Mouse (Mus musculus) intestine, embryonic 16.5 days (tissue): ENCODE data around the gene E2f2. TPM values are rescaled to one million over a fixed set of nuclear protein-coding genes. Genes with fewer than 3 reads are reported as not detected.

Source experiments
- ATAC-seq: fragments of 200-750 bp; cut with Nextera tagmentation; 2 replicates; pipeline ENCODE4 v1.8.0; 2017; ENCODE audit warnings: moderate TSS enrichment, moderate library complexity
- H3K27ac ChIP-seq: fragments of 300-500 bp; sonication (generic); 2 replicates; pipeline ENCODE4 v1.5.1; 2014; ENCODE audit warnings: mild to moderate bottlenecking, low read length
- H3K27me3 ChIP-seq: fragments of 300-500 bp; sonication (generic); replicated peaks from 2 replicates; pipeline ENCODE4 v1.6.1; 2014; ENCODE audit warnings: low read length, control low read depth, mixed read lengths; ENCODE audit not compliant: control insufficient read depth, insufficient read depth
- H3K36me3 ChIP-seq: fragments of 300-500 bp; sonication (generic); 2 replicates; pipeline ENCODE4 v1.6.1; 2014; ENCODE audit warnings: low read length, control low read depth; ENCODE audit not compliant: control insufficient read depth, insufficient read depth
- H3K4me1 ChIP-seq: fragments of 300-500 bp; sonication (generic); 2 replicates; pipeline ENCODE4 v1.6.1; 2014; ENCODE audit warnings: low read length, control low read depth, mixed read lengths; ENCODE audit not compliant: control insufficient read depth, insufficient read depth
- H3K4me2 ChIP-seq: fragments of 300-500 bp; sonication (generic); 2 replicates; pipeline ENCODE4 v1.6.1; 2014; ENCODE audit warnings: low read depth, low read length, control low read depth
- H3K4me3 ChIP-seq: fragments of 300-500 bp; sonication (generic); 2 replicates; pipeline ENCODE4 v1.5.1; 2014; ENCODE audit warnings: mild to moderate bottlenecking, low read length
- H3K9ac ChIP-seq: fragments of 300-500 bp; sonication (generic); 2 replicates; pipeline ENCODE4 v1.6.1; 2014; ENCODE audit warnings: low read depth, low read length
- H3K9me3 ChIP-seq: fragments of 300-500 bp; sonication (generic); 2 replicates; pipeline ENCODE4 v1.6.1; 2016; ENCODE audit warnings: low read length, control low read depth; ENCODE audit not compliant: control insufficient read depth
- WGBS: fragments of 180-500 bp; shearing (Covaris S2); extraction: QIAGEN DNeasy Blood & Tissue Kit; methylation state at CpG from one replicate; pipeline ENCODE4 v1.1.7; 2014; 5-methylcytosine and 5-hydroxymethylcytosine counted together
- polyA plus RNA-seq: library from polyadenylated mRNA; unstranded; fragments of >200 nt; fragmentation: Nextera tagmentation; extraction: Ambion mirVana; gene quantifications from 2 replicates; pipeline ENCODE4 v1.2.1, GENCODE M21; 2015

The E2f2 gene
- polyA plus RNA-seq, 1 experiment from 2014 or later = 9.3 TPM

GRCm38 (mm10) chr4:136179456-136179855 is 7.3 kb downstream of the E2f2 start:
- H3K4me3 ChIP-seq = no peak overlapping the region
- no peak overlapping the region for H3K4me2 ChIP-seq
- H3K9ac ChIP-seq = no peak overlapping the region
- H3K27me3 ChIP-seq = no peaks in the 10 kb centered on the region
- H3K4me1 ChIP-seq = peaks cover 57% of the 10 kb centered on the region
- no peak overlapping the region for H3K27ac ChIP-seq
- H3K9me3 ChIP-seq = no peaks in the 10 kb centered on the region
- ATAC-seq = no peak
- no peaks in the 10 kb centered on the region for H3K36me3 ChIP-seq
- 91% methylated on average over 7 of the region's 7 CpGs for WGBS

GRCm38 (mm10) chr4:136179998-136180397 is 7.8 kb downstream of the E2f2 start:
- 13% methylated on average over 15 of the region's 15 CpGs for WGBS
- H3K4me2 ChIP-seq = peak overlapping the region; percentile 45
- H3K4me3 ChIP-seq = peak overlapping the region; percentile 21
- no peaks in the 10 kb centered on the region for H3K36me3 ChIP-seq
- peak; percentile 23; the same call in 1 of the 2 replicates for ATAC-seq
- H3K4me1 ChIP-seq = peaks cover 52% of the 10 kb centered on the region
- no peaks in the 10 kb centered on the region for H3K9me3 ChIP-seq
- H3K27ac ChIP-seq = peak overlapping the region; percentile 21; the same call in 1 of the 2 replicates
- peak overlapping the region; percentile 50 for H3K9ac ChIP-seq
- H3K27me3 ChIP-seq = no peaks in the 10 kb centered on the region

GRCm38 (mm10) chr4:136180408-136181330 is 8.5 kb downstream of the E2f2 start:
- peak; percentile 49 for ATAC-seq
- H3K27ac ChIP-seq = peak overlapping the region; percentile 38; the same call in 1 of the 2 replicates
- peak overlapping the region; percentile 45 for H3K4me2 ChIP-seq
- H3K27me3 ChIP-seq = no peaks in the 10 kb centered on the region
- H3K9me3 ChIP-seq = no peaks in the 10 kb centered on the region
- 34% methylated on average over 23 of the region's 23 CpGs for WGBS
- peak overlapping the region; percentile 50 for H3K9ac ChIP-seq
- H3K4me1 ChIP-seq = peaks cover 51% of the 10 kb centered on the region
- peak overlapping the region; percentile 21 for H3K4me3 ChIP-seq
- no peaks in the 10 kb centered on the region for H3K36me3 ChIP-seq

GRCm38 (mm10) chr4:136181367-136181766 is 9.2 kb downstream of the E2f2 start:
- peaks cover 46% of the 10 kb centered on the region for H3K4me1 ChIP-seq
- H3K9ac ChIP-seq = 0 out of 2 replicates have a peak overlapping the region, but pooled peaks have one; percentile 17
- H3K27me3 ChIP-seq = no peaks in the 10 kb centered on the region
- no peak overlapping the region; the same call in 1 of the 2 replicates for H3K27ac ChIP-seq
- 0 out of 2 replicates have a peak overlapping the region, but pooled peaks have one; percentile 3 for H3K4me3 ChIP-seq
- ATAC-seq = no peak
- H3K4me2 ChIP-seq = peak overlapping the region; percentile 3; the same call in 1 of the 2 replicates
- 36% methylated on average over 12 of the region's 12 CpGs for WGBS
- H3K36me3 ChIP-seq = no peaks in the 10 kb centered on the region
- no peaks in the 10 kb centered on the region for H3K9me3 ChIP-seq

GRCm38 (mm10) chr4:136185375-136185774 is 13.2 kb downstream of the E2f2 start:
- H3K4me3 ChIP-seq = no peak overlapping the region
- no peak overlapping the region for H3K9ac ChIP-seq
- H3K36me3 ChIP-seq = no peaks in the 10 kb centered on the region
- H3K4me1 ChIP-seq = peaks cover 34% of the 10 kb centered on the region
- WGBS = 71% methylated on average over 9 of the region's 9 CpGs
- no peak for ATAC-seq
- no peaks in the 10 kb centered on the region for H3K27me3 ChIP-seq
- no peak overlapping the region for H3K4me2 ChIP-seq
- no peaks in the 10 kb centered on the region for H3K9me3 ChIP-seq
- peak overlapping the region; percentile 42; the same call in 1 of the 2 replicates for H3K27ac ChIP-seq

- 74% methylated on average over 8 of the region's 8 CpGs for WGBS
- Histone ChIP-seq H3K9me3 (no peaks in the 10 kb centered on the region), H3K9ac (0 out of 2 replicates have a peak overlapping the region, but pooled peaks have one; percentile 48), H3K27me3 (no peaks in the 10 kb centered on the region), H3K36me3 (no peaks in the 10 kb centered on the region), H3K4me3 (peak overlapping the region; percentile 14), H3K4me2 (peak overlapping the region; percentile 47), H3K4me1 (peaks cover 25% of the 10 kb centered on the region), H3K27ac (peak overlapping the region; percentile 79)
- peak; percentile 39 for ATAC-seq
Measured at GRCm38 (mm10) chr4:136186315-136186714, 14.1 kb downstream of the E2f2 start.

GRCm38 (mm10) chr4:136186739-136187472 is 14.7 kb downstream of the E2f2 start:
- Histone ChIP-seq H3K4me3 (peak overlapping the region; percentile 14), H3K9ac (0 out of 2 replicates have a peak overlapping the region, but pooled peaks have one; percentile 48), H3K27ac (peak overlapping the region; percentile 79), H3K4me1 (peaks cover 21% of the 10 kb centered on the region), H3K27me3 (no peaks in the 10 kb centered on the region), H3K36me3 (no peaks in the 10 kb centered on the region), H3K9me3 (no peaks in the 10 kb centered on the region), H3K4me2 (peak overlapping the region; percentile 47)
- ATAC-seq = peak; percentile 85
- 64% methylated on average over 23 of the region's 23 CpGs for whole genome bisulfite sequencing

GRCm38 (mm10) chr4:136188973-136189737 is 17.0 kb downstream of the E2f2 start:
- peak overlapping the region; percentile 40; the same call in 1 of the 2 replicates for H3K27ac ChIP-seq
- WGBS = 70% methylated on average over 6 of the region's 6 CpGs
- no peak overlapping the region for H3K9ac ChIP-seq

More at GRCm38 (mm10) chr4:136188973-136189737, 17.0 kb downstream of the E2f2 start:
- no peak overlapping the region for H3K4me3 ChIP-seq
- no peaks in the 10 kb centered on the region for H3K36me3 ChIP-seq
- H3K9me3 ChIP-seq = no peaks in the 10 kb centered on the region
- H3K27me3 ChIP-seq = no peaks in the 10 kb centered on the region
- H3K4me1 ChIP-seq = peaks cover 21% of the 10 kb centered on the region
- no peak overlapping the region for H3K4me2 ChIP-seq
- peak; percentile 40; the same call in 1 of the 2 replicates for ATAC-seq
